Mouse (Mus musculus): ENCODE results near the gene Aff3.

DNA sequence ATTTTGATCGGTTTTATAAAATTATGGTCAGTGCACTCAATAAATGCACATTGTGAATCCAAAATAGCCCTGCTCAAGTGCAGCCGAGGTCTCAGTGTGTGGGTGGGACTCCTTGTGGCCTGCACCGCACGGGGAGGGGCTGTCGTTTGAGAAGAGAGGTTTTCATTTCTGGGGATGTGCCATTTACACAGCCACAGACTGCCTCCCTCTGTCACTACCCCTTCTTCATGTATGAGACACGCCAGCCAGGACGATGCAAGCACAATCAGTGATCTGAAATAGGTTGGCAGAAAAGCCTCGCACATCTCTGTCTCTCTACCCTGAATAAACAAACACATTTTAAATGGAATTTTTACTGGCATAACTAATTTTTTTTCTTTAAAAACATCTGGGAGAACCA is 443.3 kb downstream of the Aff3 start:
- TF ChIP-seq CTCF (IDR thresholded peaks at IDR 0.05; ENCODE audit: low read depth) (no peak), EP300 (IDR thresholded peaks at IDR 0.05; ENCODE audit: low read depth) (no peak)
